Mouse (Mus musculus) C2C12 (cell line): Measurements from ENCODE around the gene Asrgl1.

ENCODE experiments used
- CTCF ChIP-seq: IDR thresholded peaks from one replicate; pipeline ENCODE4 v1.5.1; 2011; ENCODE audit not compliant: control insufficient read depth, insufficient read depth, insufficient read length
- MAX ChIP-seq: IDR thresholded peaks from one replicate; pipeline ENCODE4 v1.6.1; 2011; ENCODE audit warnings: mild to moderate bottlenecking, control low read depth
- USF1 ChIP-seq: IDR thresholded peaks from one replicate; pipeline ENCODE4 v1.6.1; 2011; ENCODE audit warnings: low read depth, mild to moderate bottlenecking, control low read depth, moderate library complexity

- no peak for TF ChIP-seq CTCF
- TF ChIP-seq USF1: peak; percentile 95
- TF ChIP-seq MAX: peak; percentile 76
These were observed 58.3 kb downstream of the Asrgl1 start for GRCm38 (mm10) chr19:9076982-9077660.
